Comparison of ENCODE assay signal across 31 mouse cellular contexts in genomic region chr3:108112666-108113065, GRCm38 (mm10). TPM values are rescaled to one million over a fixed set of nuclear protein-coding genes. Genes with fewer than 3 reads are reported as not detected.
A peak's percentile ranks its signal among the peaks of the same experiment; 100 is the strongest.
DNase-seq lines count a peak whose midpoint lies in the region; ATAC-seq and TF ChIP-seq lines count a peak whose summit lies in the region.
"Had no signal": no experiment of that assay in that cellular context is flagged by ENCODE, and none has a peak within 500 bp of the region (broad histone marks: within the 10 kb centered on the region; RNA-seq: fewer than 3 reads in every experiment).

No protein-coding gene starts in this region.

- DNase-seq in liver: no peak
- DNase-seq in brain, adult 2 months (ENCODE audit: low read depth, low spot score): peak; percentile 45
- no peak for DNase-seq in embryo, embryonic 9.5 days (ENCODE audit: extremely low spot score)
- no peak for DNase-seq in hindbrain, embryonic 14.5 days (ENCODE audit: low spot score)
- DNase-seq: adrenal gland, postnatal 25 days; B cell, adult 2 months; cerebellum, adult 11 months; cerebellum, adult 9-10 months; gastrocnemius, postnatal 36 days; heart, adult 2 months; kidney, adult 8-10 months; kidney, postnatal 4 days; right cerebral cortex, postnatal 25 days; spleen, adult 18-20 months; thymus, postnatal 36 days had no signal

- 0 out of 2 replicates have a peak, but pooled peaks have one; percentile 16 for ATAC-seq in liver, embryonic 16.5 days (ENCODE audit: low read depth)
- ATAC-seq in intestine, embryonic 16.5 days: peak; percentile 74
- ATAC-seq in hindbrain, embryonic 14.5 days (ENCODE audit: low FRiP score): no peak
- ATAC-seq: forebrain, embryonic 13.5 days; inflammation-experienced regulatory T-cells, adult 6 months; midbrain, embryonic 13.5 days; Patski had no signal

- peaks cover 67% of the 10 kb centered on the region for H3K36me3 ChIP-seq in liver, embryonic 16.5 days (ENCODE audit: control insufficient read depth, insufficient read depth)
- peaks cover 10% of the 10 kb centered on the region for H3K36me3 ChIP-seq in intestine, embryonic 16.5 days (ENCODE audit: control insufficient read depth, insufficient read depth, low read length)
- peaks cover 60% of the 10 kb centered on the region for H3K36me3 ChIP-seq in small intestine, adult 2 months (ENCODE audit: control insufficient read depth, insufficient read depth, low read length)
- peaks cover 78% of the 10 kb centered on the region for H3K36me3 ChIP-seq in hindbrain, embryonic 14.5 days (replicated peaks; ENCODE audit: control insufficient read depth, insufficient read depth)

- no peak for TF ChIP-seq CTCF in small intestine, adult 2 months (IDR thresholded peaks at IDR 0.05; ENCODE audit: extremely low read depth, insufficient read length, insufficient replicate concordance, low read depth, low read length)

- no peak overlapping the region for H3K4me3 ChIP-seq in liver, embryonic 16.5 days (ENCODE audit: low read depth, low read length)
- H3K4me3 ChIP-seq in intestine, embryonic 16.5 days (ENCODE audit: low read length): no peak overlapping the region
- H3K4me3 ChIP-seq in small intestine, adult 2 months (ENCODE audit: low read depth, low read length): no peak overlapping the region
- H3K4me3 ChIP-seq in hindbrain, embryonic 14.5 days (replicated peaks; ENCODE audit: low read length): no peak overlapping the region
- H3K4me3 ChIP-seq: erythroblast, embryonic 14.5 days; forebrain, embryonic 13.5 days; heart, adult 2 months; heart, embryonic 12.5 days; hindbrain, embryonic 15.5 days; limb, embryonic 13.5 days; lung, embryonic 15.5 days; megakaryocyte, embryonic 14.5 days; midbrain, embryonic 13.5 days had no signal

- H3K9ac ChIP-seq in liver, embryonic 16.5 days (ENCODE audit: low read depth, low read length): no peak overlapping the region; the same call in 1 of the 2 replicates
- H3K9ac ChIP-seq in intestine, embryonic 16.5 days (ENCODE audit: low read depth, low read length): no peak overlapping the region
- no peak overlapping the region for H3K9ac ChIP-seq in hindbrain, embryonic 14.5 days
- H3K9ac ChIP-seq: forebrain, embryonic 13.5 days; heart, embryonic 12.5 days; hindbrain, embryonic 15.5 days; limb, embryonic 13.5 days; liver, embryonic 14.5 days; lung, embryonic 15.5 days; midbrain, embryonic 13.5 days had no signal

- H3K27me3 ChIP-seq in liver, embryonic 16.5 days (ENCODE audit: control insufficient read depth, insufficient read depth, low read depth, low read length): no peaks in the 10 kb centered on the region
- no peaks in the 10 kb centered on the region for H3K27me3 ChIP-seq in intestine, embryonic 16.5 days (replicated peaks; ENCODE audit: control insufficient read depth, insufficient read depth, low read length)
- no peaks in the 10 kb centered on the region for H3K27me3 ChIP-seq in small intestine, adult 2 months (ENCODE audit: control insufficient read depth, insufficient read depth, low read length)
- no peaks in the 10 kb centered on the region for H3K27me3 ChIP-seq in hindbrain, embryonic 14.5 days (ENCODE audit: control insufficient read depth, insufficient read depth, low read length)
- H3K27me3 ChIP-seq: CH12.LX; forebrain, embryonic 13.5 days; heart, embryonic 12.5 days; hindbrain, embryonic 15.5 days; limb, embryonic 13.5 days; lung, embryonic 15.5 days; megakaryocyte, embryonic 14.5 days; midbrain, embryonic 13.5 days; Patski had no signal

- no peak for TF ChIP-seq POLR2A in small intestine, adult 2 months (IDR thresholded peaks at IDR 0.05; ENCODE audit: low read depth, low read length)

- WGBS in liver, embryonic 16.5 days (ENCODE audit: insufficient replicate concordance): 66% methylated on average over 4 of the region's 4 CpGs
- WGBS in intestine, embryonic 16.5 days: 78% methylated on average over 4 of the region's 4 CpGs
- 31% methylated on average over 4 of the region's 4 CpGs for WGBS in small intestine, adult 2 months
- WGBS in hindbrain, embryonic 14.5 days: 81% methylated on average over 4 of the region's 4 CpGs

- no peak overlapping the region for H3K4me2 ChIP-seq in liver, embryonic 16.5 days (ENCODE audit: low read depth, low read length)
- no peak overlapping the region for H3K4me2 ChIP-seq in intestine, embryonic 16.5 days (ENCODE audit: low read depth, low read length)
- H3K4me2 ChIP-seq in hindbrain, embryonic 14.5 days (replicated peaks): no peak overlapping the region
- H3K4me2 ChIP-seq: forebrain, embryonic 13.5 days; heart, embryonic 12.5 days; hindbrain, embryonic 15.5 days; limb, embryonic 13.5 days; lung, embryonic 15.5 days; midbrain, embryonic 13.5 days had no signal

- H3K4me1 ChIP-seq in liver, embryonic 16.5 days (ENCODE audit: control insufficient read depth, low read depth, low read length): peaks cover 6% of the 10 kb centered on the region
- H3K4me1 ChIP-seq in intestine, embryonic 16.5 days (ENCODE audit: control insufficient read depth, insufficient read depth, low read length): no peaks in the 10 kb centered on the region
- peaks cover 10% of the 10 kb centered on the region for H3K4me1 ChIP-seq in small intestine, adult 2 months (ENCODE audit: control insufficient read depth, insufficient read depth, insufficient read length, low read length)
- no peaks in the 10 kb centered on the region for H3K4me1 ChIP-seq in hindbrain, embryonic 14.5 days (replicated peaks; ENCODE audit: control insufficient read depth, insufficient read depth, low read length)
- H3K4me1 ChIP-seq: forebrain, embryonic 13.5 days; hindbrain, embryonic 15.5 days; limb, embryonic 13.5 days; lung, embryonic 15.5 days; midbrain, embryonic 13.5 days had no signal

- H3K27ac ChIP-seq in liver, embryonic 16.5 days (ENCODE audit: low read length): no peak overlapping the region; the same call in 1 of the 2 replicates
- peak overlapping the region; percentile 60; the same call in 1 of the 2 replicates for H3K27ac ChIP-seq in intestine, embryonic 16.5 days (ENCODE audit: low read length)
- peak overlapping the region; percentile 91 for H3K27ac ChIP-seq in small intestine, adult 2 months (ENCODE audit: insufficient read depth, low read depth, low read length)
- H3K27ac ChIP-seq in hindbrain, embryonic 14.5 days: no peak overlapping the region
- H3K27ac ChIP-seq: forebrain, embryonic 13.5 days; heart, adult 2 months; hindbrain, embryonic 15.5 days; kidney, postnatal 0 days; limb, embryonic 13.5 days; liver, embryonic 14.5 days; lung, embryonic 15.5 days; midbrain, embryonic 13.5 days had no signal

- no peaks in the 10 kb centered on the region for H3K9me3 ChIP-seq in liver, embryonic 16.5 days (replicated peaks; ENCODE audit: control insufficient read depth, low read length)
- no peaks in the 10 kb centered on the region for H3K9me3 ChIP-seq in intestine, embryonic 16.5 days (ENCODE audit: control insufficient read depth, low read length)
- H3K9me3 ChIP-seq in hindbrain, embryonic 14.5 days (ENCODE audit: control insufficient read depth, low read length): no peaks in the 10 kb centered on the region
- H3K9me3 ChIP-seq: forebrain, embryonic 13.5 days; heart, embryonic 12.5 days; hindbrain, embryonic 15.5 days; limb, embryonic 13.5 days; lung, embryonic 15.5 days; megakaryocyte, embryonic 14.5 days; midbrain, embryonic 13.5 days had no signal

RNA-seq across cellular contexts. Expression of gene Gnat2, which starts 20.1 kb away (rescaled TPM):
- polyA plus RNA-seq in liver, embryonic 16.5 days (2015; fragmentation: Nextera tagmentation; extraction: Ambion mirVana): 3.8 and 4.1 TPM in 2 replicates
- polyA plus RNA-seq in intestine, embryonic 16.5 days (2015; fragmentation: Nextera tagmentation; extraction: Ambion mirVana): 1.9 and 2.7 TPM in 2 replicates
- polyA plus RNA-seq in small intestine, adult 2 months (2012; rRNA removed): 0.86 and 0.91 TPM in 2 replicates
- 0.33 and 0.48 TPM in 2 replicates for polyA plus RNA-seq in hindbrain, embryonic 14.5 days (2014; fragmentation: Nextera tagmentation; extraction: Ambion mirVana)
- polyA plus RNA-seq: heart, adult 2 months; inflammation-experienced regulatory T-cells, adult 6 months had no signal

RNA-seq across cellular contexts. Expression of gene Ampd2, which starts 26.2 kb away (rescaled TPM):
- polyA plus RNA-seq in liver, embryonic 16.5 days (2015; fragmentation: Nextera tagmentation; extraction: Ambion mirVana): 76.4 and 79.6 TPM in 2 replicates
- polyA plus RNA-seq in intestine, embryonic 16.5 days (2015; fragmentation: Nextera tagmentation; extraction: Ambion mirVana): 46.9 and 48.9 TPM in 2 replicates
- polyA plus RNA-seq in small intestine, adult 2 months (2012; rRNA removed): 88.8 and 107 TPM in 2 replicates
- 43.8 and 45.5 TPM in 2 replicates for polyA plus RNA-seq in hindbrain, embryonic 14.5 days (2014; fragmentation: Nextera tagmentation; extraction: Ambion mirVana)

RNA-seq across cellular contexts. Expression of gene Gnai3, which starts 33.3 kb away (rescaled TPM):
- 69.9 and 73.7 TPM in 2 replicates for polyA plus RNA-seq in liver, embryonic 16.5 days (2015; fragmentation: Nextera tagmentation; extraction: Ambion mirVana)
- 168 and 170 TPM in 2 replicates for polyA plus RNA-seq in intestine, embryonic 16.5 days (2015; fragmentation: Nextera tagmentation; extraction: Ambion mirVana)
- polyA plus RNA-seq in small intestine, adult 2 months (2012; rRNA removed): 5.4 and 14.8 TPM in 2 replicates
- polyA plus RNA-seq in hindbrain, embryonic 14.5 days (2014; fragmentation: Nextera tagmentation; extraction: Ambion mirVana): 132 and 142 TPM in 2 replicates

RNA-seq across cellular contexts. Expression of gene Gpr61, which starts 42.0 kb away (rescaled TPM):
- 0.02 TPM in 1 of 2 replicates, not detected in the other for polyA plus RNA-seq in liver, embryonic 16.5 days (2015; fragmentation: Nextera tagmentation; extraction: Ambion mirVana)
- 0.11 and 0.13 TPM in 2 replicates for polyA plus RNA-seq in intestine, embryonic 16.5 days (2015; fragmentation: Nextera tagmentation; extraction: Ambion mirVana)
- 0.05 TPM in 1 of 2 replicates, not detected in the other for polyA plus RNA-seq in small intestine, adult 2 months (2012; rRNA removed)
- 3.6 and 3.9 TPM in 2 replicates for polyA plus RNA-seq in hindbrain, embryonic 14.5 days (2014; fragmentation: Nextera tagmentation; extraction: Ambion mirVana)
- polyA plus RNA-seq: erythroblast, embryonic 14.5 days; inflammation-experienced regulatory T-cells, adult 6 months; kidney, postnatal 0 days had no signal

Comparison
In these comparisons a context has a peak if more than half of its experiments do, and no peak if none do; other contexts are left out.
1. H3K27ac ChIP-seq: peak in intestine, embryonic 16.5 days (single experiment) and small intestine, adult 2 months (single experiment); none in liver, embryonic 16.5 days (single experiment) and hindbrain, embryonic 14.5 days (single experiment).